Mouse (Mus musculus): ENCODE results near the gene 1700007K13Rik.

The 1700007K13Rik gene

DNA sequence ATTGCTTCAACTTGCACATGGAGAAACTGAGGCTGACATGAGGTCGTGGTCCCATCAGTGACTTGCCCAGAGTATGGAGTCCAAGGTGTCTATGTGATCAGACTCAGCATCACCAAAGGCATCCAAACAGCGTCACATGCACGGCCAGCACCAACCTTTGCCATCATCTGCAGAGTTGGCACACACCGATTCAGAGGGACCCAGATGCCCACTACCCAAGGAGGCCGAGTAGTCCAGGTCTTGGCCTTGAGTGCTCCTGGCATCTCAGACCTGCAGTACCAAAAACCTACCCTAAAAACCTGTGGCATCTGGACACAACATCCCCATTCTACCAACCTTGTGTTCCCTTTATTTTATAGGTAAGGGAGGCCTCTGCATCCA, 51.4 kb downstream of the 1700007K13Rik start:
- DNase-seq: no peak

DNA sequence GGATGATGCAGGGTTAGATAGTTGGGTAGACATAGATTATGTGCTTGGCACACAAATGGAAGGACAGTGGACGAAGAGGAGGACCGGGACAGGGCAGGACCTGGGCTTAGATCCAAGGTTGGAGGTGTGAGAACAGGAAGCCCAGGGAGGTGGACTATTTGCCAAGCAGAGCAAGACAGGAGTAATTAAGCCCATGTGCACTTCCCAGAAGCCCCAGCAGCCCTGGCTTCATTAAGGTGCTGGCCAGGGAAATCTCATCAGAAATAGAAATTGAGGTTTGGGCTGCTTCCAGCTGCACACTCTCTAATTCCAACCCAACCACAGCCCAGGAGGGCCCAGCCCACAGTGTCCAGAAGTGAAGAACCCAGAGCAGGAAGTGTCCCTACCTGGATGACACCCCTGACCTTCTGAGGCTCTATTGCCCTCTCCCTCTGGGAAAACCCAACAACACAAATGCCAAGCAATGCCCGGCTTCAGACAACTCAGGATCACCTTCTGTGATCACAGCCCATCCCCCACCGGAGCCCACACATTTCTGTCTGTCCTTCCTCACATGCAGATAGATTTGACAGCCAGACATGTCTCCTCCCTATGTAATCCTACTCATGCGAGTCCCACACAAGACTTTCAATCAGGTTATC, 51.9 kb downstream of the 1700007K13Rik start:
- DNase-seq: peak; percentile 67 to 68

DNA sequence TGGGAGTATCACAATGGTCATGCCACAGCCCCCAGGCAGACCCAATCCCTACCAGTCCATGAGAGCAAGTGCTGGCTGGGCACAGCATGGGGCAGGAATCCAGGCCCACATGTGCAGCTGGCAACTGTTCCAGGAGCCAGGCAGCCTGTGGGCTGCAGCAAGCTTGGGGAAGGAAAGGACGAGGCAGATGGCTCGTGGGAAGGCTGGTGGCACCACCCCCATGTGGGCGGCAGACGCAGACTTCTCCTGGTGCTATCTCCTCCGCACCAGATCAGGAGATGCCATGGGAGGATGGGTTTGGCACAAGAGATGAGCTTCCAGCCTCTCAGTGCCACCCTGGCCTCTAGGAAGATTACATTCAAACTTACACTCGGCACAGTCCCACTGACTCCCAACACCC, 53.2 kb downstream of the 1700007K13Rik start:
- DNase-seq: peak; percentile 68 to 73

Measured in cerebellum, postnatal 14 days (tissue).